Mouse (Mus musculus): ENCODE measurements around the gene Izumo3.
"Not testable (repeated sequence)": the region's sequence is repeated elsewhere in the genome, so short reads cannot be mapped to it uniquely, and the experiment has no call there.

The Izumo3 gene

DNA sequence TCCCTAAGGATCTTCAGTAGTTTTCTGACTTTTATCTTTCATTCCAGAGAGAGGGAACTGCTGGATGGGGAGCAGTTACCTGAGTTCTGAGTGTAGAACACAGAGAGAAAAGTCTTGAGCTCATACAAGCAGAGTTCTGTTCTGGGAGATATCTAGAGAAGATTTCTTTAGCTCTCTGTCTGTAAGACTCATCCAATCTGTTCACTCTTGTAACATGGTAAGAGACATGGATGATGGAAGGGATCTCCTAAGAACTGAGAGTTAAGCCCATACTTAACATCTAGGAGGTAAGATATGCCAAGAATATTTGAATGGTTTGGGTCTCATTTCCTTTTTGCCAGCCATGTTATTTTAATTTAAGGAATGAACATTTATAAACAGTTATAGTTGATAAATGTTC lies at the start of gene Izumo3:
Izumo3 (minus strand) TSS at position 101 of the 400 bp plus-strand sequence.
- no peak for DNase-seq

DNA sequence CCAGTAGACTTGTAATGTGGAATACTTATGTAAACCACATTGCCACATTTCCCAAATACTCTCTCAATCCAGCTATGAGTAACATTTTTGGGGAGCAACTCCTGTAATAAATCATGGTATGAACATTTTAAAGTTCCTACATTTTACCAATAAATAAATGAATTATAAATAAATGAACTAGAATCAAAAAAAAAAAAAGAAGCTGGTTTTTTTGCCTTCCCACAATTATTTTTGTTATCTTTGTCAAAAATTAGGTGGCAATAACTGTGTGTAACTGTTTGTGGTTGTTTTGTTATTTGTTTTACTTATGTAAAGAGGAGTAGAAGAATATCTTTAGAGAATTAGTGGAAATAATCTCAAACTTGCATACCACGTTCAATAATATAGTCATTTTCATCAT lies 44.6 kb upstream of the Izumo3 start, which contains the start of gene Gm12666:
Gm12666 (minus strand) TSS at position 101 of the 400 bp plus-strand sequence.
- DNase-seq, result not testable (repeated sequence)

DNA sequence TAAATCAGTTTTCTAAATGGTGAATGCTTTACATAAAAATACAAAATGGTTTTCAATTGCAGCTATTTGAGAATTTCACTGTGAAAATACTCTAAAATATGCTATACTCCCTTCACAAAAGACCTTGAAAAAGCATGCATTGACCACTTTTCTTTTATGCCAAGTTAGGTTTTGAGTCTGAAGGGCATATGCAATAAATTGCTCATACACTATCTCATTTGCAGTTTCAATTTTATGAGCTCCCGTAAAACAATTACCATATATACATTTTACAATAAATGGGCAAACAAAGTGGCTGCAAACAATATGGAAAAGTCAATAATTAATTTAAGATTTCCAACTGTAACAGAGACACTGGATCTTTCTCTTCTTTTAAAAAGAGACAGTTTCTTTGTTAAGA lies 5.6 kb upstream of the Izumo3 start:
- DNase-seq, result no peak

DNA sequence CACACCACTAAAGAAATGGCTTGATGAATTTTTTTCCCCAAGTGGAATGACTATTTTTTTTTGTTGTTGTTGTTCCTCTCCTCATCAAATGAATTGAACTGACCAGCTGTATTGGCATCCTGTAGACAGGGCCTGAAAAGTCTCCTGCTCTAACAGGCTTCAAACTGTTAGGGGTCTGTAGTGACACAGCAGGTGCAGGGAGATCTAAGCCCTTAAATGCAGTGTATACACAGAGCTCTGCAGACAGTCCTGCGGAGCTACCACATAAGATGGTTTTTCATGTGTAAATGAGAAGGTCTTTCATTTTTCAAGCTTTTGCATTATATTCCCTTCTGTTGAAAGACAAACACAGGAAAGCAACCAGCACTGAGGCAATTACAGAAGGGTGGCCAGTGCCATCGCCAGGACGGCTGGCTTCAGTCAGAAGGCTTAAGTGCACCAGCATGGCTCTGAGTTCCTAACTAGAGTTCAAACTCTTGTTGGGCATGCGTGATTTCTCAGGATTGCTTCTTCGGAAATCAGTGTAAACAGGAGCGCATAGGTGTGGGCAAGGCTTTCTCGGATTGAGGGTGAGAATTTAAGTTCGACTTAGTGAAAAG lies 35.5 kb downstream of the Izumo3 start:
- DNase-seq, result no peak

DNA sequence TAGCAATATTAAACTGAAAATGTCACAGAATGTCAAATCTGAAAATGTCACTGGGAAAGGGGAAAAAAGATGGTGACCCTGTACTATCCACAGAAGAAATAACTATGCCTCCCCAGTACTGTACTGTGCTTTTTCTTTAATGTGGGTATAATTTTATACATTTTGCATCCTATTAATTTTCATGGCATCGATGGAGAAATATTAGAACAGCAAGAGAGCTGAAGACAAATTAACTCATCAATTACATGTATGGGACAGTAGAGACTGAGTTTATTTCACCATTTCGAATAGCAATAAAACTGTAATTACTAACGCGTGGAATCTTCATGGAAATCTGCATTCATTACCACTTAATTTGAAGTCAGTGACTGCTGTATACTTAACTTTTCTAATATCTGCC lies 49.6 kb downstream of the Izumo3 start:
- DNase-seq, result no peak

DNA sequence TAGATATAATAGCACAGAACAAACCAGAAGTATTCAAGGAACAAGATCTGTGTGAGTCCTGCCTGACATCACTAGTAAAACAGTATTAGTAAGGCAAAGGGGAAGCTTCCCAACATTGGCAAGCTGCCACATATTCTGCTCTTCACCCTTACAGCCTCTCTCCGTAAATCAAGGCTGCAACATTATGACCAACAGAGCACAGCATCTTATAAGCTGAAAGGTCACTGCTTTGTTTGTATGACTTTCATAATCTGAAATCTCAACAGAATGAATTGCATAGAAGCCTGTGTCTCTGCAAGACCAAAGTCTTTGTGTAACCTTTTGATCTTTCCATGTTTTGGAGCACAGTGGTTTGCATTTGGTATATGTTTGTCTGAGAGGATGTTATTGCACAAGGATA lies 51.1 kb downstream of the Izumo3 start:
- DNase-seq, result no peak
